Mouse (Mus musculus): ENCODE measurements around the gene Zfp692.

- TF ChIP-seq CTCF (IDR thresholded peaks at IDR 0.05; ENCODE audit: low read depth) (0 out of 2 replicates have a peak, but pooled peaks have one; percentile 13), EP300 (optimal IDR thresholded peaks at IDR 0.05) (no peak)
Measured at GRCm38 (mm10) chr11:58323570-58324340, 16.9 kb downstream of the Zfp692 start.
